In genomic region chr11:43349564-43349963, GRCm38 (mm10) we compare ENCODE assay signal across 10 mouse cellular contexts.
DNase-seq lines count a peak whose midpoint lies in the region; ATAC-seq lines count a peak whose summit lies in the region.
"Had no signal": no experiment of that assay in that cellular context is flagged by ENCODE, and none has a peak within 500 bp of the region (broad histone marks: within the 10 kb centered on the region; RNA-seq: fewer than 3 reads in every experiment).

No protein-coding gene starts in this region.

- H3K4me2 ChIP-seq in heart, embryonic 11.5 days: no peak overlapping the region
- H3K4me2 ChIP-seq in midbrain, embryonic 16.5 days (ENCODE audit: low read length): peak overlapping the region; percentile 10; the same call in 1 of the 2 replicates
- H3K4me2 ChIP-seq: limb, embryonic 12.5 days had no signal

- H3K27ac ChIP-seq in heart, embryonic 11.5 days (ENCODE audit: low read depth, low read length): no peak overlapping the region
- peak overlapping the region; percentile 78 for H3K27ac ChIP-seq in midbrain, embryonic 16.5 days (ENCODE audit: low read length)
- H3K27ac ChIP-seq: limb, embryonic 12.5 days had no signal

- H3K4me3 ChIP-seq in heart, embryonic 11.5 days (ENCODE audit: low read depth, low read length): no peak overlapping the region
- H3K4me3 ChIP-seq in midbrain, embryonic 16.5 days (ENCODE audit: low read depth, low read length): no peak overlapping the region
- H3K4me3 ChIP-seq: limb, embryonic 12.5 days had no signal

- H3K9ac ChIP-seq in heart, embryonic 11.5 days (ENCODE audit: low read depth, low read length): no peak overlapping the region
- 0 out of 2 replicates have a peak overlapping the region, but pooled peaks have one; percentile 12 for H3K9ac ChIP-seq in midbrain, embryonic 16.5 days (ENCODE audit: low read depth, low read length)
- H3K9ac ChIP-seq: limb, embryonic 12.5 days had no signal

- H3K9me3 ChIP-seq in heart, embryonic 11.5 days (replicated peaks; ENCODE audit: control insufficient read depth, low read length): no peaks in the 10 kb centered on the region
- no peaks in the 10 kb centered on the region for H3K9me3 ChIP-seq in midbrain, embryonic 16.5 days (replicated peaks; ENCODE audit: control insufficient read depth, low read length, poor library complexity, severe bottlenecking)
- H3K9me3 ChIP-seq: limb, embryonic 12.5 days had no signal

- peak; percentile 38 to 47 for DNase-seq in heart, adult 18-20 months
- DNase-seq in thymus, postnatal 14 days: peak; percentile 6
- DNase-seq in thymus, postnatal 25 days: no peak
- DNase-seq in c-Kit-positive CD71-positive TER-119-positive erythroid progenitor cells, embryonic 14.5 days (ENCODE audit: low spot score): peak; percentile 4
- DNase-seq in cerebellum, adult 9-10 months: no peak
- DNase-seq: kidney, adult 11 months had no signal

- H3K36me3 ChIP-seq in heart, embryonic 11.5 days (ENCODE audit: control insufficient read depth, insufficient read depth, low read length): no peaks in the 10 kb centered on the region
- no peaks in the 10 kb centered on the region for H3K36me3 ChIP-seq in midbrain, embryonic 16.5 days (ENCODE audit: control insufficient read depth, insufficient read depth, low read length)
- H3K36me3 ChIP-seq: limb, embryonic 12.5 days had no signal

- H3K27me3 ChIP-seq in heart, embryonic 11.5 days (ENCODE audit: control insufficient read depth, insufficient read depth, low read length): no peaks in the 10 kb centered on the region
- H3K27me3 ChIP-seq in midbrain, embryonic 16.5 days (ENCODE audit: control insufficient read depth, insufficient read depth, low read depth, low read length): no peaks in the 10 kb centered on the region

- WGBS in heart, embryonic 11.5 days (ENCODE audit: insufficient replicate concordance): 42% methylated on average over 7 of the region's 7 CpGs
- 50% methylated on average over 7 of the region's 7 CpGs for WGBS in midbrain, embryonic 16.5 days

- ATAC-seq in heart, embryonic 11.5 days (replicated peaks; ENCODE audit: insufficient number of reproducible peaks, low FRiP score, low TSS enrichment): no peak
- 0 out of 2 replicates have a peak, but pooled peaks have one; percentile 2 for ATAC-seq in midbrain, embryonic 16.5 days
- no peak for ATAC-seq in granulocyte monocyte progenitor cell, adult 5-6 weeks (replicated peaks; ENCODE audit: poor library complexity, severe bottlenecking)

- peaks cover 5% of the 10 kb centered on the region for H3K4me1 ChIP-seq in heart, embryonic 11.5 days (ENCODE audit: control insufficient read depth, insufficient read depth, low read length)
- peaks cover 23% of the 10 kb centered on the region for H3K4me1 ChIP-seq in midbrain, embryonic 16.5 days (ENCODE audit: control insufficient read depth, insufficient read depth, low read length)
- H3K4me1 ChIP-seq: limb, embryonic 12.5 days had no signal

Comparison
In these comparisons a context has a peak if more than half of its experiments do, and no peak if none do; other contexts are left out.
1. DNase-seq: peak in heart, adult 18-20 months (2 of 2), thymus, postnatal 14 days (single experiment) and c-Kit-positive CD71-positive TER-119-positive erythroid progenitor cells, embryonic 14.5 days (single experiment); none in thymus, postnatal 25 days (single experiment) and cerebellum, adult 9-10 months (single experiment).